Mouse (Mus musculus) lung, adult 2 months (tissue): ENCODE data around the gene Tac2. TPM values are rescaled to one million over a fixed set of nuclear protein-coding genes. Genes with fewer than 3 reads are reported as not detected.

Experiments
- DNase-seq: peaks from one replicate; pipeline ENCODE4 v3.0.0; 2022
- H3K4me1 ChIP-seq: fragments of 200-500 bp; 2 replicates; pipeline ENCODE4 v1.6.1; 2011; ENCODE audit warnings: low read length; ENCODE audit not compliant: control insufficient read depth, insufficient read depth
- H3K4me3 ChIP-seq: fragments of 200-500 bp; replicated peaks from 2 replicates; pipeline ENCODE3; 2011; ENCODE audit warnings: low read depth, mild to moderate bottlenecking, control low read depth, low read length; ENCODE audit errors: extremely low read depth
- CTCF ChIP-seq: fragments of 200-500 bp; IDR thresholded peaks from 2 replicates; pipeline ENCODE4 v1.5.1; 2011; ENCODE audit warnings: mild to moderate bottlenecking, low read length, control low read depth; ENCODE audit not compliant: insufficient read depth
- POLR2A ChIP-seq: fragments of 200-500 bp; IDR thresholded peaks from 2 replicates; pipeline ENCODE4 v1.6.1; 2011; ENCODE audit warnings: low read depth, mild to moderate bottlenecking, control low read depth, low read length, borderline replicate concordance; ENCODE audit errors: extremely low read depth
- WGBS: fragments of 180-500 bp; shearing (Covaris S2); methylation state at CpG from one replicate; pipeline ENCODE4 v1.1.7; 2018; 5-methylcytosine and 5-hydroxymethylcytosine counted together
- polyA plus RNA-seq: library from polyadenylated mRNA; depleted of rRNA; stranded (reverse); fragments of >200 nt; gene quantifications from 2 replicates; pipeline ENCODE4 v1.2.3, GENCODE M21; 2012; rRNA removed

The Tac2 gene
- polyA plus RNA-seq: not detected in 2 replicates

DNA sequence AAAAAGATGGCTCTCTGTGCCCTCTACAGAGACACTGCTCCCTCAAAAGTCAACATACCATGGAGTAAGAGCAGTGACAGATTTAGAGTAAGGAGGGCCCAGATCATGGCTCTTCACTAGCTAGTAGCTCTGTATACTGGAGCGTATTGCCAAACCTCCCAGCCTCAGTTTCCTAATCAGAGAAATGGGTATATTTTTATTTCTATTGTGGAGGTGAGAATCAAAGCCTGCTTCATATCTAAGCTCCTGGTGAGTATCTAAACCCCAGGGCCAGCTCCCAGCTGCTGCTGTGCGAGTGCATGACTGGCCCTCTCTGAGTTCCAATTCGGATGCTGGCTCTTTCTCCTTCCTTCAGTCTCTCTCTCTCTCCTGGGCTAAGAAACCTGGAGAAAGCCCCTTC is at the start of gene Tac2:
Tac2 (plus strand) TSS at position 301 of the 400 bp plus-strand sequence.
- TF ChIP-seq POLR2A: no peak
- no peak for TF ChIP-seq CTCF
- no peak for DNase-seq

DNA sequence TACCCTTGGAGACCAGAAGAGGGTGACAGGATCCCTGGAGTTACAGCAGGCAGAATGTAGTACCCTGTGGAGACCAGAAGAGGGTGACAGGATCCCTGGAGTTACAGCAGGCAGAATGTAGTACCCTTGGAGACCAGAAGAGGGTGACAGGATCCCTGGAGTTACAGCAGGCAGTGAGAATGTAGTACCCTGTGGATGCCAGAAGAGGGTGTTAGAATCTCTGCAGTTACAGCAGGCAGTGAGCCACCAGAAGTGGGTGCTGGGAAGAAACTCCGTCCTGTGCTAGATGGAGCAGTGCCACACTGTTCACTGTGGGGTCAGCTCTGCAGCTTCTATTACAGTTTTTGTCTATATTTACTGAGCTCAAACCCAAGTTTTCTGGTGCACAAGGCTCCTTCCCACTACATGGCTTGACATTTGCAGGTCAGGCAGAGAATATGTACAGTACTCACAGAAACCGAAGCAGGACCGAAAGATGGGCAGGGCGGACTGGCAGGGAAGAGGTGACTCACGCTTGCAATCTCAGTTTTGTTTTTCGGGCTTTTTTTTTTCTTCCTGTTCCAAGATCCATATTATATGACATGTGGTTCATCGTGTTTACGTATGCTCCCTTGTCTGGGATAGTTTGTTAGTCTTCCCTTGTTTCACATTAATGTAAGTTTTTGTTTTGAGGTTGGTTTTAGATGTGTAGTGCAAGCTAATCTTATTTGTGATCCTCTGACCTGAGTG is 49.3 kb upstream of the Tac2 start:
- Histone ChIP-seq H3K4me3 (peak overlapping the region; percentile 38), H3K4me1 (peaks cover 2% of the 10 kb centered on the region)
- WGBS: 52% methylated on average over 8 of the region's 8 CpGs
- TF ChIP-seq POLR2A: no peak
- peak; percentile 81 for TF ChIP-seq CTCF
- DNase-seq: peak; percentile 75

More for the DNA sequence above, at the start of gene Tac2:
- H3K4me3 ChIP-seq: no peak within 1 kb of the TSS
- H3K4me1 ChIP-seq: no peaks in the 10 kb centered on the region
- WGBS: 78% methylated on average over 3 of the region's 3 CpGs

GRCm38 (mm10) chr10:127675859-127676398 is 48.3 kb upstream of the Tac2 start:
- WGBS: 39% methylated on average over 5 of the region's 5 CpGs
- TF ChIP-seq CTCF (no peak), POLR2A (no peak)
- no peak for DNase-seq
- Histone ChIP-seq H3K4me3 (no peak overlapping the region), H3K4me1 (peaks cover 2% of the 10 kb centered on the region)

DNA sequence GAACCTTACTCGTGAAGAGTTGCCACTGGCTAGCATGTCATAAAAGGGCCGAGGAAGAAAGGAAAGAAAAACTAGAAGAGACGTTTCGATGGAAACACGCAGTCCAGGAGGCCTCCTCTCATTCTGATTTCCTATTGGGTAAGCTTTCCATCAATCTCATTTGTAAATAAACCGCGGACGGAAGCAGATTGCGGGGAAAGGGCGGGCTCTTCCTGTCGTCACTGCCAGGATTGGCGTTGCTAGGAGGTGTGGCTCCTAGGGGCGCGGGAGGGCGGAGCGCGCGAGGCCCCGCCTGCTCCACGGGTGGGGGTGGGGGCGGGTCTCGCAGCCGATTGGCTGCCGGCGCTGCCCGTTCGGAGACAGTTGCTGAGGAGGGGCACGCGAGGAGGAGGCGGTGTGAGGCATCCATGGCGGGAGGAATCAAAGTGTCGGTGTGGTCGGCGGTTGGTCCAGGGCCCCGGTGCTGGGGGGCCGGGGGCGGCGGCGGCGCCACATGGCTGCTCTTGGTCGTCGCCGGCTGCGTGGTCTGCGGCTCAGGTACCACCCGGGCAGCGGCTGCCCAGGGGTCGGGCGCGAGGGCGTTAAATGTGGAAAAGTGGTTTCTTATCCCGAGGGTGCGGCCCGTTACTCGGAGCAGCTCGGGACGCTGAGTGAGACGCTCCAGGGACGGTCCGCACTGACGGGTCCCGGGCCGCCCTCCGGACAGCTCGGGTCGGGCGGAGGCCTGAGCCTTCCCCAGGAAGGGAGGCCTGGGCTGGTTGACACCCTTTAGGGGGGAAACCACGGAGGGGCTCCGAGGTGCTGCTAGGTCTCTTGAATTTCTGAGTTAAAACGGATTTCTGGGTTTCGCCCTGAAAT is 47.4 kb upstream of the Tac2 start:
- WGBS: under 1% methylated on average over 66 of the region's 71 CpGs
- H3K4me3 ChIP-seq: peak overlapping the region; percentile 66
- peaks cover 2% of the 10 kb centered on the region for H3K4me1 ChIP-seq
- peak; percentile 34; the same call in 1 of the 2 replicates for TF ChIP-seq POLR2A
- TF ChIP-seq CTCF: no peak
- peak; percentile 86 for DNase-seq

DNA sequence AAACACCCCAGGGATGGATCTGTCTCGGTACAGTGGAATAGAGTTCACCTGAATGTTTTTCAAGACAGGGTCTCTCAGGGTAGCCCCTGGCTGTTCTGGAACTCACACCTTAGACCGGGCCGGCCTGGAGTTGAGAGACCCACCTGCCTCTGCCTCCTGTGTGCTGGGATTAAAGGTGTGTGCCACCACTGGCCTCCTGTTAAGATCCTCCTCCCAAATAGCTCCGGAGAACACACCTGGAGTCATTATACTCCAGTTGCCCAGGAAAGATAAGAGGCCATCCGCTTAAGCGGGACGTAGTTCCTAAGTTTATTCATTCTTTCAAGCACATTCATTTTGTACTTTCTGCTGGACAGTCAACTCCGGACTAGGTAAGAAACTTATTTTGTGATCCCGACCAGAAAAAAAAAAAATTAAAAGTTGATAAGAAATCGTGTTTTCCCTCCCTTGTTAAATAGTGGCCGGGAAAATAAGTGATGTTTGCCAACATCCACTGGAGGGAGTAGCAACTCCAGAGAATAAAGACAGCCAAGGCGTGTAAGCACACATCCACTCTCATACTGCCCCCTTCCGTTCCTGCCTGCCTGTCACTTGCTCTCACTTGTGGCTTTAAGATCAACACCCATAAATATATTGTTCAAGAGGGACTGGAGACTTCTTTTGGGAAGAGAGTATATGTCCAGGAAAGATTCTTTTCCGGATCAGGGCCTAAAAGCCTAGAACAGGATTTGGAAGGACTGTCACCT is 46.5 kb upstream of the Tac2 start:
- TF ChIP-seq POLR2A (no peak), CTCF (peak; percentile 86)
- 6% methylated on average over 14 of the region's 14 CpGs for WGBS
- peak overlapping the region; percentile 52 for H3K4me3 ChIP-seq
- no peak for DNase-seq
- peaks cover 2% of the 10 kb centered on the region for H3K4me1 ChIP-seq

- Histone ChIP-seq H3K4me3 (no peak overlapping the region), H3K4me1 (peaks cover 2% of the 10 kb centered on the region)
- TF ChIP-seq POLR2A (no peak), CTCF (no peak)
- DNase-seq: no peak
- WGBS: 93% methylated on average over 1 of the region's 1 CpGs
Measured at GRCm38 (mm10) chr10:127679208-127679607, 45.1 kb upstream of the Tac2 start.

DNA sequence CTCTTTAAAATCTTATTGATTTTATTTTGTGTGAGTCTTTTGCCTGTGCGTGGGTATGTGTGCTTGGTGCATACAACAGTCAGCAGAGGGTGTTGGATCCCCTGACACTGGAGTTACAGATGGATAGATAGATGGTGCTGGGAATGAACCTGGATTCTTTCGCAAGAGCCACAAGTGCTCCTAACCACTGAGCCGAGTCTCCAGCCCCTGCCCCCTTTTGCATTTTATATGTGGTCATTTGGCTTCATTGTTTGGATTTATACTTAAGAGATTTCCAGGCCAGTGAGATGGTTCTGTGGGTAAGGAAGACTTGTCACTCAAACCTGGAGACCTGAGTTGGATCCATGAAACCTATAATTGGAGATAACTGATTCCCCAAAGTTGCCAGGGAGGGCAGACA is 44.4 kb upstream of the Tac2 start:
- H3K4me3 ChIP-seq: no peak overlapping the region
- TF ChIP-seq CTCF (no peak), POLR2A (no peak)
- 79% methylated on average over 3 of the region's 3 CpGs for WGBS
- peaks cover 2% of the 10 kb centered on the region for H3K4me1 ChIP-seq
- DNase-seq: no peak

GRCm38 (mm10) chr10:127682886-127683285 is 41.4 kb upstream of the Tac2 start:
- DNase-seq: no peak
- 80% methylated on average over 6 of the region's 6 CpGs for WGBS
- no peaks in the 10 kb centered on the region; the same call in 1 of the 2 replicates for H3K4me1 ChIP-seq
- no peak overlapping the region for H3K4me3 ChIP-seq
- TF ChIP-seq CTCF (no peak), POLR2A (no peak)

DNA sequence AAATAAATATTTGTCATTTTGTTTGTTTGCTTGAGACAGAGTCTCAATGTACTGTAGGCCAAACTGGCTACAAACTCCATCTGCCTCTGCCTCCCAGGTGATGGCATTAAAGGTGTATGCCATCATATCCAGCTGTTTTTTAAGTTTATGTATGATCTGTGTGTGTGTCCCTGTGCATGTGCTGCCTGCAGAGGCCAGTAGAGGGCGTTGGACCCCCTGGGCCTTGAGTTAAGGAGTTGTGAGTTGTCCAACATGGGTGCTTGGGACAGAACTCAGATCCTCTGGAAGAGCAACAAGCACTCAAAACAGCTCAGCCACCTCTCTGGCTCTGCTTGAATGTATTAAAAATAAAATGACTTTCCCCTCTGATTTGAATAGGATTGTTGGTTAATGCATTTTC is 33.2 kb upstream of the Tac2 start:
- 21% methylated on average over 1 of the region's 1 CpGs for WGBS
- TF ChIP-seq POLR2A (no peak), CTCF (no peak)
- DNase-seq: no peak

More for the DNA sequence above, 33.2 kb upstream of the Tac2 start:
- Histone ChIP-seq H3K4me1 (no peaks in the 10 kb centered on the region), H3K4me3 (no peak overlapping the region)
